Mouse (Mus musculus) inflammation-experienced regulatory T-cells, adult 6 months (primary cell): ENCODE measurements around the gene Zfp444. TPM values are rescaled to one million over a fixed set of nuclear protein-coding genes. Genes with fewer than 3 reads are reported as not detected.
"Not testable (repeated sequence)": the region's sequence is repeated elsewhere in the genome, so short reads cannot be mapped to it uniquely, and the experiment has no call there.

Source experiments
- ATAC-seq: one replicate; pipeline ENCODE4 v1.8.0; 2017
- polyA plus RNA-seq, 3 experiments: library from polyadenylated mRNA; unstranded; fragments of 100-300 nt; shearing (Covaris generic); gene quantifications; one replicate each; pipeline ENCODE4 v1.2.1; 2017

The Zfp444 gene
- polyA plus RNA-seq, 3 experiments from 2014 or later: 6.3 to 7.5 (median 6.4) TPM

- ATAC-seq: no peak
Observed at GRCm38 (mm10) chr7:6221978-6222377, 50.0 kb downstream of the Zfp444 start, which contains the start of gene Zscan5b. Gene Zscan5b, plus strand, starts transcription at chr7:6222278.

GRCm38 (mm10) chr7:6228491-6228890, 56.5 kb downstream of the Zfp444 start:
- not testable (repeated sequence) for ATAC-seq

- no peak for ATAC-seq
Observed at GRCm38 (mm10) chr7:6239787-6240186, 67.8 kb downstream of the Zfp444 start.

- peak; percentile 63 for ATAC-seq
Observed at GRCm38 (mm10) chr7:6240841-6241425, 68.9 kb downstream of the Zfp444 start.

Other genes starting within 250 kb of the Zfp444 start
- gene Vmn1r65, start 161.2 kb upstream of the Zfp444 start, polyA plus RNA-seq: not detected
- not detected for gene Nlrp4c, start 127.1 kb upstream of the Zfp444 start, polyA plus RNA-seq
- 1 to 10 TPM; 4.2 to 5.8 (median 4.3) TPM for gene Zfp787, start 16.2 kb upstream of the Zfp444 start, polyA plus RNA-seq
- gene Galp, start 24.9 kb downstream of the Zfp444 start, polyA plus RNA-seq: not detected
- gene Zscan5b, start 50.1 kb downstream of the Zfp444 start, polyA plus RNA-seq: under 1 TPM in 1 of 3 experiments, not detected in 2; 0.85 TPM
- gene Epp13, start 80.5 kb downstream of the Zfp444 start, polyA plus RNA-seq: not detected
- 1 to 10 TPM; 3.3 to 7.6 (median 4.7) TPM for gene Zfp667, start 114.4 kb downstream of the Zfp444 start, polyA plus RNA-seq
- gene Zfp583, start 159.1 kb downstream of the Zfp444 start, polyA plus RNA-seq: under 1 TPM; 0.39 to 0.92 (median 0.44) TPM
- gene Gm3854, start 171.5 kb downstream of the Zfp444 start, polyA plus RNA-seq: under 1 TPM in 2 of 3 experiments, not detected in 1; 0.62 to 0.90 TPM
- 1 to 10 TPM; 2.6 to 3.8 (median 3.4) TPM for gene Zfp78, start 191.1 kb downstream of the Zfp444 start, polyA plus RNA-seq
- gene Zfp28, start 211.1 kb downstream of the Zfp444 start, polyA plus RNA-seq: 1 to 10 TPM; 3.6 to 5.1 (median 3.8) TPM
- gene Smim17, start 226.5 kb downstream of the Zfp444 start, polyA plus RNA-seq: not detected
- gene Gm20715, start 238.1 kb downstream of the Zfp444 start, polyA plus RNA-seq: not detected